ENCODE assay signal across 26 mouse cellular contexts in genomic region chr11:109392601-109393000, GRCm38 (mm10). TPM values are rescaled to one million over a fixed set of nuclear protein-coding genes. Genes with fewer than 3 reads are reported as not detected.
"Had no signal": no experiment of that assay in that cellular context is flagged by ENCODE, and none has a peak within 500 bp of the region (broad histone marks: within the 10 kb centered on the region; RNA-seq: fewer than 3 reads in every experiment).

No protein-coding gene starts in this region.

- H3K27ac ChIP-seq: limb, embryonic 10.5 days; limb, embryonic 13.5 days; macrophage; midbrain, embryonic 12.5 days; midbrain, embryonic 15.5 days; neural tube, embryonic 12.5 days; neural tube, embryonic 15.5 days; stomach, embryonic 15.5 days had no signal

- H3K4me3 ChIP-seq: limb, embryonic 10.5 days; limb, embryonic 13.5 days; liver, embryonic 13.5 days; midbrain, embryonic 12.5 days; midbrain, embryonic 15.5 days; neural tube, embryonic 12.5 days; neural tube, embryonic 15.5 days; stomach, embryonic 15.5 days had no signal

- DNase-seq: kidney, adult 18-20 months; kidney, adult 9 months; kidney, postnatal 14 days; kidney, postnatal 4 days; layer of hippocampus, postnatal 36 days; liver, embryonic 13.5 days; lung, embryonic 14.5 days; right cerebral cortex, adult 18-20 months; right cerebral cortex, postnatal 14 days; right cerebral cortex, postnatal 4 days; spleen, adult 18-20 months; thymus, postnatal 25 days had no signal

RNA-seq across cellular contexts. Expression of gene 9930022D16Rik, which starts 21.1 kb away (rescaled TPM):
- total RNA-seq: layer of hippocampus, adult 18-20 months; layer of hippocampus, postnatal 10 days; layer of hippocampus, postnatal 36 days; left cerebral cortex, adult 8-10 months; left cerebral cortex, postnatal 25 days; liver, adult 2 months; megakaryocyte, adult 5-6 weeks had no signal
